Mouse (Mus musculus): ENCODE measurements around the gene Man1a. TPM values are rescaled to one million over a fixed set of nuclear protein-coding genes. Genes with fewer than 3 reads are reported as not detected.
A peak's percentile ranks its signal among the peaks of the same experiment; 100 is the strongest.

The Man1a gene
- polyA plus RNA-seq, 1 experiment from 2014 or later: 5.8 TPM

DNA sequence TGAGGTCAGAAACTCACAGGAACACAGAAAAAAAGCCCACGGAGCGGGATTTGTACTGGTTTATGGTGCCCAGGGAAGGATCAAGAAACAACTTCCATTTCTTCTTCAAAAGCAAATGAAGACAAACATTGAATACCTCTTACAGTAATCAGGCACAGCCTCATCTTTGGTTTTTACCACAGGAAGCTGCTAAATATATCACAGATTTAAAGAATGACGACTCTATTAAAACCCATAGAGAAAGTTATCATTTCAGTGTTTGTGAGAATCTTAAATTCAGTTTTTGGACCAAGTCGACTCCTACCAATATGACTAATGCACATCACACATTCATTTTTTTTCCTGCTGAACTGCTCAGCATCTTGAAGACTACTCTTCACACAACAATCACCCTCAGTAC is 86.0 kb downstream of the Man1a start:
- Histone ChIP-seq H3K4me3 (replicated peaks; ENCODE audit: low read depth, low read length) (no peak overlapping the region), H3K9me3 (ENCODE audit: control insufficient read depth, low read length) (no peaks in the 10 kb centered on the region), H3K9ac (replicated peaks; ENCODE audit: low read length) (no peak overlapping the region), H3K27ac (replicated peaks; ENCODE audit: low read depth, low read length) (no peak overlapping the region), H3K27me3 (ENCODE audit: control insufficient read depth, insufficient read depth, low read length) (no peaks in the 10 kb centered on the region), H3K4me1 (ENCODE audit: control insufficient read depth, insufficient read depth, low read length) (no peaks in the 10 kb centered on the region), H3K36me3 (ENCODE audit: control insufficient read depth, insufficient read depth, low read length) (no peaks in the 10 kb centered on the region), H3K4me2 (ENCODE audit: low read length) (no peak overlapping the region)
- ATAC-seq (ENCODE audit: low FRiP score, low TSS enrichment) (no peak), DNase-seq (no peak)
- WGBS: 92% methylated on average over 4 of the region's 4 CpGs

DNA sequence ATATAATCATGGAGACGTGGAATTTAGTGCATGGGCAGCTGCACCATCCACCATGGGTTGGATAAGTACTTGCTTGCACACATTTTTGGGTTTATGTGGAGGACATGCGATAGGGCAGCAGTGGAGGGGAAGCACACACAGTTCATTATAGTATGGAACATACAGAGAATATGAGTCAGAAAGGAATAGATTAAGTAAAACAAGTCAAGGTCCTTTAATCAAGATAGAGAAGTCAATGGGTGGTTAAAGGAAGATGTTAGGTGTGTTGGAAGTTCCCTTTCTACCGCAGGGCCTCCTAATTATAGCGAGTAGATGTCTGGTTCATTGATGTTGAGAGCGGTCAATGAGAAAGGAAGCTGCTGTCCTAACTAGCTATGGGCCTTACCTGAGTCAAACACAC is 91.5 kb downstream of the Man1a start:
- ATAC-seq (ENCODE audit: low FRiP score, low TSS enrichment): no peak
- H3K27ac ChIP-seq (replicated peaks; ENCODE audit: low read depth, low read length): no peak overlapping the region
- no peaks in the 10 kb centered on the region for H3K36me3 ChIP-seq (ENCODE audit: control insufficient read depth, insufficient read depth, low read length)
- H3K9me3 ChIP-seq (ENCODE audit: control insufficient read depth, low read length): no peaks in the 10 kb centered on the region
- no peaks in the 10 kb centered on the region for H3K4me1 ChIP-seq (ENCODE audit: control insufficient read depth, insufficient read depth, low read length)
- no peak overlapping the region for H3K4me3 ChIP-seq (replicated peaks; ENCODE audit: low read depth, low read length)
- no peaks in the 10 kb centered on the region for H3K27me3 ChIP-seq (ENCODE audit: control insufficient read depth, insufficient read depth, low read length)
- 92% methylated on average over 5 of the region's 5 CpGs for WGBS
- H3K9ac ChIP-seq (replicated peaks; ENCODE audit: low read length): no peak overlapping the region
- no peak for DNase-seq
- H3K4me2 ChIP-seq (ENCODE audit: low read length): no peak overlapping the region

DNA sequence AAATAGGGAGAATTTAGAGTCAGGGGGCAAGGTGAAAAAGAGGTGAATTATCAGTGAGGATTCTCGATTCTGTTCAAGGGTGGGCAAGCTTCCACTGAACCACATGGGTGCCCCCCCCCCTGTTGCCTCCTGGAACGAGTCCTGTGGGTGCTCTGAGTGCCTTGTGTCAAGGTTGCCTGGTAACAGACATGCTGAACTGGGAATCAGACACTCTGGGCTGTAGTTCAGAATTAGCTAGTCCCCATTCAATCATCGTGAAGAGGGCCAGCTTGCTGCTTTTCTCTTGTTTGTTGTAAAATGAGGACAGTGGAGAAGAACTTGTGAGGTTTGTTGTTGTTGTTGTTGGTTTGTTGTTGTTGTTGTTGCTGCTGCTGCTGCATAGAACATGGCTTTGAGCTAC is 92.3 kb downstream of the Man1a start:
- Histone ChIP-seq H3K9ac (replicated peaks; ENCODE audit: low read length) (no peak overlapping the region), H3K27ac (replicated peaks; ENCODE audit: low read depth, low read length) (no peak overlapping the region), H3K4me1 (ENCODE audit: control insufficient read depth, insufficient read depth, low read length) (no peaks in the 10 kb centered on the region), H3K4me2 (ENCODE audit: low read length) (no peak overlapping the region), H3K9me3 (ENCODE audit: control insufficient read depth, low read length) (no peaks in the 10 kb centered on the region), H3K36me3 (ENCODE audit: control insufficient read depth, insufficient read depth, low read length) (no peaks in the 10 kb centered on the region), H3K4me3 (replicated peaks; ENCODE audit: low read depth, low read length) (no peak overlapping the region), H3K27me3 (ENCODE audit: control insufficient read depth, insufficient read depth, low read length) (no peaks in the 10 kb centered on the region)
- ATAC-seq (ENCODE audit: low FRiP score, low TSS enrichment) (peak; percentile 63), DNase-seq (no peak)
- 28% methylated on average over 3 of the region's 3 CpGs for WGBS

DNA sequence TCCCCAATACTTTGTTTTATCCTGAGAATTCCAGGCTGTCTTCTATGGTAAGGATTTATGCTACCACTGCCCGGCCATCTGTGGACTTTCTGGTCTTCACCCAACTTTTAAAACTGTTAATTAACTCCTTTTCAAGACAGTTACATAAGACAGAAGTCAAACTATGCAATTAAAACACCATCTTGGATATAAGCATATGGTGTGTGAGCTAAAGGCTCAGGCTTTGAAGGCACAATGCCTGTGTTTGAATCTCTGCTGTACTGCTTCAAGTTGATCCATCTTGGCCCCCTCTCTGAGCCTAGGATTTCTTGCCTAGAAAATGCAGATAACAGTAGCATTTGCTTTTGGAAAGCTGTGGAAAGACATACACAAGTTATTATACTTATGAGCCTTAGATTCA is 97.8 kb downstream of the Man1a start:
- Histone ChIP-seq H3K9me3 (ENCODE audit: control insufficient read depth, low read length) (no peaks in the 10 kb centered on the region), H3K27me3 (ENCODE audit: control insufficient read depth, insufficient read depth, low read length) (no peaks in the 10 kb centered on the region), H3K4me2 (ENCODE audit: low read length) (no peak overlapping the region), H3K27ac (replicated peaks; ENCODE audit: low read depth, low read length) (no peak overlapping the region), H3K36me3 (ENCODE audit: control insufficient read depth, insufficient read depth, low read length) (no peaks in the 10 kb centered on the region), H3K4me3 (replicated peaks; ENCODE audit: low read depth, low read length) (no peak overlapping the region), H3K4me1 (ENCODE audit: control insufficient read depth, insufficient read depth, low read length) (no peaks in the 10 kb centered on the region), H3K9ac (replicated peaks; ENCODE audit: low read length) (no peak overlapping the region)
- no peak for ATAC-seq (ENCODE audit: low FRiP score, low TSS enrichment)
- no peak for DNase-seq
- WGBS: 85% methylated on average over 1 of the region's 1 CpGs

DNA sequence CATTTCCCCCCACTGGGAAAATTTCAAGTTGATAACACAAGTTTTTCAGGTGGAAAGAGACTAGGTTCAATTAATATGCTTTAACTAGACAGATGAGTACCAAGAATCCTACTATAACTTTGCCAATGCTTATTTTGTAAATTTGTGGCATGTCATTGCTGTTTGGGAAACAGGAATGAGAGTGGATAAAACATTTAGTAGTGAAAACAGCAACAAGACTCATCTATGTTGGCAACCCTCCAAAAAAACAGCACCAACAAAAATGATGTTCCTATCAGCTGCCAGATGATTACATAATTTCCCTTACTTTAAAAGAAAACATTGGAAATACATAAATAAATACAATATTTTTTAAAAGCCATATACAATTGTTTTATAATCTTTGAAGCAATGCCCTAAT is 102.2 kb downstream of the Man1a start:
- Histone ChIP-seq H3K27me3 (ENCODE audit: control insufficient read depth, insufficient read depth, low read length) (no peaks in the 10 kb centered on the region), H3K36me3 (ENCODE audit: control insufficient read depth, insufficient read depth, low read length) (no peaks in the 10 kb centered on the region), H3K9me3 (ENCODE audit: control insufficient read depth, low read length) (no peaks in the 10 kb centered on the region), H3K4me2 (ENCODE audit: low read length) (no peak overlapping the region), H3K27ac (replicated peaks; ENCODE audit: low read depth, low read length) (no peak overlapping the region), H3K4me3 (replicated peaks; ENCODE audit: low read depth, low read length) (no peak overlapping the region), H3K4me1 (ENCODE audit: control insufficient read depth, insufficient read depth, low read length) (no peaks in the 10 kb centered on the region), H3K9ac (replicated peaks; ENCODE audit: low read length) (no peak overlapping the region)
- DNase-seq (no peak), ATAC-seq (ENCODE audit: low FRiP score, low TSS enrichment) (no peak)

DNA sequence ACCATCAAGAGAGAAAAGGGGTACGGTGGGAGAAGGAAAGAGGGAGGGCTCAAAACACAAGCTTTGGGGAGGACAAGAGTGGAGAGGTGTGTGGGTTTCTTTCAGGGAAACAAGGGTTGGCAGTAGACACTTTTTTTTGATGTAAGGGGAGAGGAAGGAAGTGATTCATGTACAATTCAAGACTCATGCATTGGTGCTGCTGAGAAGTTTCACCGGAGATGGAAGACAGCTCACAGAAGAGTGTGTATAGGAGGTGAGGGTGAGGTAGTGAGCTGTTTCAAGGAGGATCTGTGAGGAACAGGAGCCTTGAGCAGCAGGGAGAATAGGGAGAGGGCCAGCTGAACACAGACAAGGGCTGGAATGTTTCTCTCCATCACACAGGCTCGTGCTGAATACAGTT is 116.7 kb downstream of the Man1a start:
- no peak overlapping the region for H3K4me3 ChIP-seq (replicated peaks; ENCODE audit: low read depth, low read length)
- H3K4me1 ChIP-seq (ENCODE audit: control insufficient read depth, insufficient read depth, low read length): no peaks in the 10 kb centered on the region
- H3K4me2 ChIP-seq (ENCODE audit: low read length): no peak overlapping the region
- ATAC-seq (ENCODE audit: low FRiP score, low TSS enrichment) (no peak), DNase-seq (no peak)
- H3K9ac ChIP-seq (replicated peaks; ENCODE audit: low read length): no peak overlapping the region
- H3K36me3 ChIP-seq (ENCODE audit: control insufficient read depth, insufficient read depth, low read length): no peaks in the 10 kb centered on the region
- no peak overlapping the region for H3K27ac ChIP-seq (replicated peaks; ENCODE audit: low read depth, low read length)
- H3K27me3 ChIP-seq (ENCODE audit: control insufficient read depth, insufficient read depth, low read length): no peaks in the 10 kb centered on the region
- H3K9me3 ChIP-seq (ENCODE audit: control insufficient read depth, low read length): no peaks in the 10 kb centered on the region
- WGBS: 86% methylated on average over 3 of the region's 3 CpGs

DNA sequence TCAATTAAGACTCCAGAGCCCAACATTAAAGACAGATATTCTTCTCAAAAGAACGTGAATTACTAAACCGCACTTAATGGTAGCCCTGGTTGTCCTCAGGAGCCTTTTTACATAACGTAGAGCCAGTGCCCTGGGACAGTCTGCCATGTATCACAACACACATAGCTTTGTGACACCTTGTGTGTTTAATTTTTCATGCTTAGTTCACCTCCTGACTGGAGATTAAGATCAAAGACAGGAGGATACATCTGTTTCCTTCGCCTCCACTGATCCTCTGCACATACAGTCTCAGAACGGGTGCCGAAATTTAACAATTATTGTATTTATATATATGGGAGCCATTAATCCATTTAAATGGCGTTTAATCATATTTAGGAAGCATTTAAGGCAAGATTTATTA is 134.8 kb downstream of the Man1a start:
- Histone ChIP-seq H3K4me1 (ENCODE audit: control insufficient read depth, insufficient read depth, low read length) (no peaks in the 10 kb centered on the region), H3K36me3 (ENCODE audit: control insufficient read depth, insufficient read depth, low read length) (no peaks in the 10 kb centered on the region), H3K27ac (replicated peaks; ENCODE audit: low read depth, low read length) (no peak overlapping the region), H3K9ac (replicated peaks; ENCODE audit: low read length) (no peak overlapping the region), H3K9me3 (ENCODE audit: control insufficient read depth, low read length) (no peaks in the 10 kb centered on the region), H3K27me3 (ENCODE audit: control insufficient read depth, insufficient read depth, low read length) (no peaks in the 10 kb centered on the region), H3K4me3 (replicated peaks; ENCODE audit: low read depth, low read length) (no peak overlapping the region), H3K4me2 (ENCODE audit: low read length) (no peak overlapping the region)
- DNase-seq (no peak), ATAC-seq (ENCODE audit: low FRiP score, low TSS enrichment) (no peak)
- 83% methylated on average over 7 of the region's 7 CpGs for WGBS

DNA sequence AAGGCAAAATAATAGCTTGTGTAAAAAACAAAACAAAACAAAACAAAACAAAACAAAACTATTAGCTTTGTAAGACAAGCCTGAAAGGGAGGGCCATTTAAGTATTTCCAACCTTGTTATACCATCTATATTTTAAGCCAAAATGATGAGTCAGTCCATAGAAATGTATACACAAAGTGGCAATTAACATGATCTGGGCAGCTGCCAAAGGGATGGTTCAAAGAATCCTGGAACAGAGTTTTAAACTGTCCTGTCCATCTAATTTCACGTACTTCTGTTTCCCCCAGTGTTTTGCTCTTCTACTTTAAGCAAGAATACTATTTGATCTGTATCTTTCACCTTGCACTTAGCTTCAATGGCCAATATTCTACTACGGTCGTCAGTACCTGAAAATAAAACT is 138.2 kb downstream of the Man1a start:
- H3K9me3 ChIP-seq (ENCODE audit: control insufficient read depth, low read length): no peaks in the 10 kb centered on the region

DNA sequence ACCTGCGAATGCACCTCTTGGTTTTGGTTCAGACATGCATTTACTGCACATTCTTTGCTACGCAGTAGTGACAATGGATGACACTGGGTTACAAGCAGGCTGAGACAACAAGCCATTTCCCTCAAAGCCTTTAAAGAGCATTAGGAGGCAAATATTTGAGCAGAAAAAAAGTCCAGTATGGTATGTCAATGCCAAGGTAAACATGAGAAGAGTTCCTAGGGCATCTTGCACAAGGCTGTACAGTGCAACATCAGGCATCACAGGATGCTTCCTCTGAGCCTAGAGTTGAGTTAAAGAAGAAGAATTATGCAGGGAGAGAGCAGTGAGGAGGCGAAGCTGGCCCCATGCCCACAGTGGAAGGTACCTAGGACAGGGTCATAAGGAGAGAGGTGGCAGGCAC is 140.3 kb downstream of the Man1a start:
- Histone ChIP-seq H3K36me3 (ENCODE audit: control insufficient read depth, insufficient read depth, low read length) (no peaks in the 10 kb centered on the region), H3K9me3 (ENCODE audit: control insufficient read depth, low read length) (no peaks in the 10 kb centered on the region), H3K4me2 (ENCODE audit: low read length) (no peak overlapping the region), H3K4me3 (replicated peaks; ENCODE audit: low read depth, low read length) (no peak overlapping the region), H3K4me1 (ENCODE audit: control insufficient read depth, insufficient read depth, low read length) (no peaks in the 10 kb centered on the region), H3K27me3 (ENCODE audit: control insufficient read depth, insufficient read depth, low read length) (no peaks in the 10 kb centered on the region), H3K9ac (replicated peaks; ENCODE audit: low read length) (no peak overlapping the region), H3K27ac (replicated peaks; ENCODE audit: low read depth, low read length) (no peak overlapping the region)
- WGBS: 94% methylated on average over 3 of the region's 3 CpGs
- ATAC-seq (ENCODE audit: low FRiP score, low TSS enrichment) (no peak), DNase-seq (no peak)

More for the DNA sequence above, 138.2 kb downstream of the Man1a start:
- Histone ChIP-seq H3K4me1 (ENCODE audit: control insufficient read depth, insufficient read depth, low read length) (no peaks in the 10 kb centered on the region), H3K4me2 (ENCODE audit: low read length) (no peak overlapping the region), H3K4me3 (replicated peaks; ENCODE audit: low read depth, low read length) (no peak overlapping the region), H3K9ac (replicated peaks; ENCODE audit: low read length) (no peak overlapping the region), H3K36me3 (ENCODE audit: control insufficient read depth, insufficient read depth, low read length) (no peaks in the 10 kb centered on the region), H3K27ac (replicated peaks; ENCODE audit: low read depth, low read length) (no peak overlapping the region), H3K27me3 (ENCODE audit: control insufficient read depth, insufficient read depth, low read length) (no peaks in the 10 kb centered on the region)
- 88% methylated on average over 3 of the region's 3 CpGs for WGBS
- no peak for DNase-seq
- no peak for ATAC-seq (ENCODE audit: low FRiP score, low TSS enrichment)

Measured in midbrain, embryonic 14.5 days (tissue).